Mouse (Mus musculus) erythroblast, embryonic 14.5 days (primary cell): ENCODE data around the gene Clec10a.

Experiments used
- GATA1 ChIP-seq: IDR thresholded peaks from 2 replicates; pipeline ENCODE4 v1.6.1; 2012; ENCODE audit warnings: low read length, inconsistent platforms, mixed read lengths
- TAL1 ChIP-seq: IDR thresholded peaks from 3 replicates; pipeline ENCODE4 v1.6.1; 2012; ENCODE audit warnings: low read length, inconsistent platforms, mixed read lengths

GRCm38 (mm10) chr11:70207283-70207682 is 51.3 kb downstream of the Clec10a start:
- TF ChIP-seq TAL1: no peak
- TF ChIP-seq GATA1: no peak
